Mouse (Mus musculus) spleen, adult 2 months (tissue): ENCODE results near the gene Nploc4. TPM values are rescaled to one million over a fixed set of nuclear protein-coding genes. Genes with fewer than 3 reads are reported as not detected.
"Not testable (repeated sequence)": the region's sequence is repeated elsewhere in the genome, so short reads cannot be mapped to it uniquely, and the experiment has no call there.

Source experiments
- DNase-seq, 2 experiments: peaks; one replicate each; pipeline versions ENCODE4 v3.0.0 to v3.0.0-alpha.2; 2012 to 2021; ENCODE audit warnings: low spot score in 2 of 2, low read depth in 1 of 2
- H3K27ac ChIP-seq: fragments of 200-500 bp; 2 replicates; pipeline ENCODE4 v1.5.1; 2012; ENCODE audit warnings: low read length, inconsistent platforms; ENCODE audit not compliant: insufficient read depth
- H3K27me3 ChIP-seq: fragments of 200-500 bp; 2 replicates; pipeline ENCODE4 v1.6.1; 2012; ENCODE audit warnings: mild to moderate bottlenecking, moderate library complexity, low read length, inconsistent platforms; ENCODE audit not compliant: control insufficient read depth, insufficient read depth
- H3K36me3 ChIP-seq: fragments of 200-500 bp; 2 replicates; pipeline ENCODE4 v1.6.1; 2012; ENCODE audit warnings: mild to moderate bottlenecking, low read length, inconsistent platforms; ENCODE audit not compliant: control insufficient read depth, insufficient read depth
- H3K4me1 ChIP-seq: fragments of 200-500 bp; 2 replicates; pipeline ENCODE4 v1.6.1; 2011; ENCODE audit warnings: inconsistent platforms; ENCODE audit not compliant: control insufficient read depth, insufficient read depth, insufficient read length
- H3K4me3 ChIP-seq: fragments of 200-500 bp; 2 replicates; pipeline ENCODE4 v1.5.1; 2011; ENCODE audit warnings: mild to moderate bottlenecking, inconsistent platforms; ENCODE audit not compliant: insufficient read depth, insufficient read length; ENCODE audit errors: extremely low read depth
- CTCF ChIP-seq: fragments of 200-500 bp; IDR thresholded peaks from 2 replicates; pipeline ENCODE4 v1.5.1; 2011; ENCODE audit warnings: mild to moderate bottlenecking, inconsistent platforms; ENCODE audit not compliant: insufficient read depth, insufficient read length, insufficient replicate concordance; ENCODE audit errors: extremely low read depth
- POLR2A ChIP-seq: fragments of 200-500 bp; IDR thresholded peaks from 2 replicates; pipeline ENCODE4 v1.6.1; 2011; ENCODE audit warnings: low read depth, low read length, inconsistent platforms
- WGBS: fragments of 180-500 bp; shearing (Covaris S2); methylation state at CpG from one replicate; pipeline ENCODE4 v1.1.7; 2018; 5-methylcytosine and 5-hydroxymethylcytosine counted together
- polyA plus RNA-seq: library from polyadenylated mRNA; depleted of rRNA; stranded (reverse); fragments of >200 nt; gene quantifications from 2 replicates; pipeline ENCODE4 v1.2.3, GENCODE M21; 2012

The Nploc4 gene
- polyA plus RNA-seq, 1 experiment, result 25.3 TPM

DNA sequence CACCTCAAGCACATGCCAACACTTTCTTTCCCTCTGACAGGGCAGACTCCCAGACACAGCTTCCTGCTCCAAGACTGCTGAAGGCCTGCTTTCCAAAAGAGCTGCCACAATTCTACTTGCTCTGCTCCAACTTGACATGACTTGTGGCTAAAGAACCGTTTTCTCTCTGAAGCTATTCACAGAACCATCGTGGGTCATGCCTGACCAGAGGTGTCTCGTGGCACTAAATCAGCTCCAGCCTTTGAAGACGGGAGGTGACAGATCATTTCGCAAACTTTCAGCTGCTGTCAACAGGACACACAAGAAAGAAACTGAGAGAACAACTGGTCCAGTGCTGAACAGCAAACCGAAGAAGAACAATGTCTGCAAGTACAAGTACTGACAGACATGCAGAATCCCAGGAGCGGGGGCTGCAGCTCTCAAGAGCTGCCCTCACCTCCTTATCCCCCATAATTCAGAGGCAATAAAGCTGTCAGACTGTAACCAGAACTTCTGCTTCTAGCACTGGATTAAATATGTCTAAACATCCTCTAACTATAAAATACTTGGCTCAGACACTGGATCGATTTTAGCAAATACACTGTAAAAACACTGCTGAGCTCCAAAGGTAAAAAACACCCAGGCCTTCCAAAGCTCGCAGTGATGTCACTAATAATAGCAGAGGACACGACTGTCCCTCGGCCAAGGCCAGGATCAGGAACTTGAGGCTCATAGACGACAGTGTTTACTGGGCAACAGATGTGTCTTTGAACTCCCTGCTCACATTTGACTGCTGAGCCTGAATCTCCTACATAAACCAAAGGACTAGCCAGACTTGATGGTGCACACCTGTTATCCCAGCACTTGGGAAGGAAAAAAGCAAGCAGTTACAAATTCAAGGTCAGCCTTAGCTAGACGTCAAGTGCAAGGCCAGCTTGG, 14.6 kb downstream of the Nploc4 start:
- Histone ChIP-seq H3K4me1 (no peaks in the 10 kb centered on the region), H3K36me3 (peaks cover 34% of the 10 kb centered on the region), H3K27ac (no peak overlapping the region), H3K27me3 (no peaks in the 10 kb centered on the region), H3K4me3 (no peak overlapping the region)
- no peak for TF ChIP-seq CTCF
- no peak for TF ChIP-seq POLR2A
- WGBS, result 66% methylated on average over 13 of the region's 13 CpGs
- no peak for DNase-seq

DNA sequence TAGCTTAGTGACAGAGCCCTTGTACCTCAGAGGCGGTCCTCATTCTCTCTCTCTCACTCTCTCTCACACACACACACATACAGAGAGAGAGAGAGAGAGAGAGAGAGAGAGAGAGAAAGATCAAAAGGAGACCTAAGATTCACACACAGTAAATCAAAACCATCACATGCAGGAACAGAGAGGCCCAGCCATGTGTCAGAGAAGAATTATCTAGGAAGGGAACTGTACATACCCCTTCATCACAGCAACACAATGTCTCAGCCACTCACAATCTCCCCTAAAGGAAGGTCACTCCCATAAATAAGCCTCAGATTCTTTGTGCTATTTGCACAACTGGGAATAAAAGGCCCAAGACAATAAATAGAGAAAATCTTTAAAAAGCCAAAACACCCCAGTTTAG, 18.9 kb downstream of the Nploc4 start:
- peaks cover 24% of the 10 kb centered on the region for H3K36me3 ChIP-seq
- WGBS, result 95% methylated on average over 1 of the region's 1 CpGs
- DNase-seq, result no peak
- TF ChIP-seq CTCF (no peak), POLR2A (no peak)
- no peaks in the 10 kb centered on the region for H3K4me1 ChIP-seq
- H3K27me3 ChIP-seq, result no peaks in the 10 kb centered on the region
- H3K4me3 ChIP-seq, result no peak overlapping the region
- no peak overlapping the region for H3K27ac ChIP-seq

DNA sequence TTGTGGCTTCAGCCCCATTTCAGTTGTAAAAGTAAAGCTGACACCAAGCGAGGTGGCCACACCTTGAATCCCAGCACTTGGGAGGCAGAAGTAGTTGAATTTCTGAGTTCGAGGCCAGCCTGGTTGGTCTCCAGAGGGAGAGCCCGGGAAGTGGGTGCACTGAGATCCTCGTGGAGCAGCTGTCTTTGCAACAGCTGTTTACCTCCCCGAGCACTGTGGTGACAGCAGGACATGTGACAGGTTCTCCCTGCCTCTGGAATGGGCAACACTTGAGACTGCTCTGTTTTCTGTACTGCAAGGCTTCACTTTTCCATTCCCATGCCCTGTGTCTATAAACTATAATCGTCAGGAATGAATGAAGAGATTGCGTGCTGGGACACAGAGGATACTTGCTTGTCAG, 19.7 kb downstream of the Nploc4 start:
- H3K36me3 ChIP-seq, result peaks cover 30% of the 10 kb centered on the region
- DNase-seq, result no peak
- no peaks in the 10 kb centered on the region for H3K27me3 ChIP-seq
- TF ChIP-seq POLR2A (no peak), CTCF (no peak)
- H3K27ac ChIP-seq, result no peak overlapping the region
- no peaks in the 10 kb centered on the region for H3K4me1 ChIP-seq
- H3K4me3 ChIP-seq, result no peak overlapping the region
- 95% methylated on average over 7 of the region's 7 CpGs for WGBS

DNA sequence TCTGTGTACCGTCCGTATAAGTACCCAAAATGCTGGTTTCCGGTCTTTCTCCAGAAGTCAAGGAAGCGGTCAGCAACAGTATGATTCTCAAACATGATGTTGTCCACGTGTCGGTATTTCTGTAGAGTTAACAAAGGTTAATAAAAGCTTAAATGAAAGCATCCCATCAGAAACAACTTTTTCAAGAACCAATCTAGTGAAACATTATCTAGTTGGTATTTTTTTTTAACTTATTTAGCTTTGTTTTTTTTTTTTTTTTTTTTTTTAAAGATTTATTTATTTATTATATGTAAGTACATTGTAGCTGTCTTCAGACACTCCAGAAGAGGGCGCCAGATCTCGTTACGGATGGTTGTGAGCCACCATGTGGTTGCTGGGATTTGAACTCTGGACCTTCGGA, 23.9 kb downstream of the Nploc4 start:
- H3K27ac ChIP-seq, DNase-seq, H3K4me3 ChIP-seq, H3K27me3 ChIP-seq, H3K4me1 ChIP-seq: not testable (repeated sequence)
- peaks cover 49% of the 10 kb centered on the region for H3K36me3 ChIP-seq
- WGBS, result 98% methylated on average over 8 of the region's 10 CpGs

DNA sequence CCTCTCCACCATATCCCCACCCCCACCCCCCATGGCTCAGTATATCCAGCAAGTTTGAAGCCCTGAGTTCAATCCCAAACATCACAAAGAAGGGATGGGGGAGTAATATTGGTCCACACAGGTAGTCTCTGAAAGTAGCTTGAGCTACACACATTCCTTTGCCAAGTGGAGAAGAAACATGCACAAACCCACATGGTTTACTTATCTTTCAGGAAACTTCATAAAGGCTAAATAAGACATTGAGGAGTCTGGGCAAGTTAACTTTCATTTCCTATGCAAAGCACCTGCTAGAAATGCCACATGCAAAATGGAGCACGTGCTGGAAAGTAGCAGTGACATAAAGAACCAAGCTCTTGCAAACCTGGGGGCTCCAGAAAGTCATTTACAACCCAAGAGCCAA, 31.1 kb downstream of the Nploc4 start:
- peaks cover 52% of the 10 kb centered on the region for H3K36me3 ChIP-seq
- TF ChIP-seq CTCF, result no peak
- no peak for TF ChIP-seq POLR2A
- H3K4me3 ChIP-seq, result no peak overlapping the region
- no peaks in the 10 kb centered on the region for H3K4me1 ChIP-seq
- H3K27me3 ChIP-seq, result no peaks in the 10 kb centered on the region
- H3K27ac ChIP-seq, result no peak overlapping the region
- DNase-seq, result no peak
- WGBS, result 58% methylated on average over 1 of the region's 1 CpGs

DNA sequence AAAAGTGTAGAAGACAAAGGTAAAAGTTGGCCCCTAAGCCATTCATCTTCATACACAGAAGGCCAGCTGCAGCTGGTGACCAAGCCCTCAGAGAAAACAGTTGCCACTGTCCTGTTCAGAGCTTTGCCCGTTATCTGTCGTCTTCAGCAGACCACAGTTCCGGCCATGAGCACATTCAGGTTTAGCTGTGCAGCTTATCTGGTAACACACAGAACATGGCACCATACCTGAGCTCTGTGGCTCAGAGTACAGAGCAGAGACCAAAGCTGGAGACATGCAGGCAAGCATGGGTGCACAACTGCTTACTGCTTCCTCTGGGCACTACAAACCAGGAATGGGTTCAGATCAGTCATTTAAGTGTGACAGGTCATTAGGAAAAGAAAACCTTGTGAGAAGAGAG, 31.6 kb downstream of the Nploc4 start:
- Histone ChIP-seq H3K36me3 (peaks cover 50% of the 10 kb centered on the region), H3K27ac (no peak overlapping the region), H3K27me3 (no peaks in the 10 kb centered on the region), H3K4me1 (no peaks in the 10 kb centered on the region), H3K4me3 (no peak overlapping the region)
- DNase-seq, result no peak
- no peak for TF ChIP-seq POLR2A
- TF ChIP-seq CTCF, result no peak
- WGBS, result 78% methylated on average over 3 of the region's 3 CpGs

DNA sequence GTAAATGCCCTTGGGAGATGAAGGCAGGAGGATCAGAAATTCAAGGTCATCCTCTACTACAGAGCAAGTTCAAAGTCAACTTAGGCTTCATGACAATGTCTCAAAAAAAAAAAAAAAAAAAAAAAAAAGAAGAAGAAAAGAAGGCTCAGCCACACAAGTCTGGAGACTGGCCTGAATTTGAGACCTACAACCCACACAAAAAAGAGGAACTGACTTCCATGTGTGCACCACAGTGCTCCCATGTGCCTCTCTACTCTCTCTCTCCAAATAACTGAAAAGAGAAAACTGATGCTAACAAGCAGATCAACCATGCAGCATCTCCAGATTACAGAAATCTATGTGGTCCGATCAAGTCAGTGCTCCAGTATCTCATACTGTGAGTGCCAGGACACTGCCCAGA, 32.7 kb downstream of the Nploc4 start:
- DNase-seq, result no peak
- 81% methylated on average over 1 of the region's 1 CpGs for WGBS
- Histone ChIP-seq H3K4me1 (no peaks in the 10 kb centered on the region), H3K27me3 (no peaks in the 10 kb centered on the region), H3K4me3 (no peak overlapping the region), H3K36me3 (peaks cover 46% of the 10 kb centered on the region), H3K27ac (no peak overlapping the region)
- no peak for TF ChIP-seq CTCF
- no peak for TF ChIP-seq POLR2A
